Mouse (Mus musculus) embryo, embryonic 11 days (tissue): ENCODE measurements around the gene Col19a1.
A peak's percentile ranks its signal among the peaks of the same experiment; 100 is the strongest.

ENCODE experiments used
- DNase-seq: peaks from one replicate; pipeline ENCODE4 v3.0.0-alpha.2; 2015

Col19a1 gene

GRCm38 (mm10) chr1:24225825-24226526 is 361.3 kb downstream of the Col19a1 start:
- peak; percentile 74 for DNase-seq

DNA sequence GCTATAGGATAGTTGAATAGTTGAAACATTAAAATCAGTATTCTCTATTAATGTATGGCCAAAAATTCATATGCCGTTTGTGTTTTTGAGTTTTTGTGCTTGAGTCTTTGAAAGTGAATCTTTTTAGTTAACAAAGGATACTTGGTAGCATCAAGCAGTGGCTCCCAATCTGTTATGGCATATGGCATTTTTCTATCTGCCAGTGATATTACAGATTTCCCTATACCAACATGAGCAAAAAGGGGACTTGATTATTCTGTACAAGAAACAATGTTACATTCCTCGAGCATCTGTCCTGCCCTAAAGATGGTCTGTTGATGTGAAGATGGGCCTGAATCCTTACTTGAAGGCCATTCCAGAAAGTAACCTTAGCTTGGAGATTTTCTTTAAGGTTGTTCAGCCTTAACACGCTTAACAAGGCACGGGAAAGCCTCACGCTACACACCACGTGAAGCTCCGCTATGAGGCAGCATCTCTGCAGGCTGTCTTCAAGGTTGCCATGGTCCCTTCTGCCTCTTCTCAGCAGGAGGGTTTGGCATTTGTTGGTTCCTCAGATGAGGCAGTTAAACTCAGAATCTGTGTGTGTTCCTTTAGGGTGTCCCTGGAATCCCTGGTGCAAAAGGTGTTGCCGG is 364.2 kb downstream of the Col19a1 start:
- DNase-seq = no peak

DNA sequence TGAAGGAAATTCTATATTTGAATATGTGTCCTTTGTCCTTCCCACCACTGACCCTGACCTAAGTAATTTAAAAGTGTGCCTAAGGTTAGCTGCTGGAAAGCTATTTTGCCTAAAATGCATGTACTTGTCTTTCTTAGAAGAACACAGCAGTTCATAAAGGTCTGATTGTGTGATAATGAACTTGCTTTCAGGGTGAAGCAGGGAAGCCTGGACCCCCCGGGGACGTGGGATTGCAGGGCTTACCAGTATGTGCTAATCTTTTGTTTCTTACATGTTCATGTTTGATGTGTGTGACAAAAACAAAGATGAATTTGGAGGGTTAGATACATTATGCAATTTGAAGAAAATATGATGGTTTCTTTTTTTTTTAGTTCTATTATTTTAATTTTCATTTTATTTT is 365.0 kb downstream of the Col19a1 start:
- DNase-seq = no peak

- DNase-seq = peak; percentile 58
Measured at GRCm38 (mm10) chr1:24219041-24219440, 368.2 kb downstream of the Col19a1 start.
